In the genomic region with DNA sequence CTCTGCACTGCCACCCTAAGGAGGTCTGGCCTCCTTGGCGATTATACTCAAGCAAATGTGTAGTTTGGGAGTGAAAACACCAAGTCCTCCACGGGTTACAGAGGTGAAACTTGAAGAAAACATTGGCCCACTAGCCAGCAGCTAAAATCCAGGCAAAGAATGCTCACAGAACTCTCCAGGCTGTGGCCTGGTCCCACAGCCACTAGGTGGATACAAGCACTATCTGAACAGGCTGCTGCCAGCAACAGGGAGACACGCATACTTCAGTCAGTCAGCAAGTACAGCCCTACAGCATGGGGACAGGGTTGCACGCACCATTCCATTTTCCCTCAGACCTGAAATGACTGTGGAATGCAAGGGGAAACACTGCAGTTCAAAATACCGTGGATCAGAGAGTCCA, we compare ENCODE assay signal across 10 mouse cellular contexts. TPM values are rescaled to one million over a fixed set of nuclear protein-coding genes. Genes with fewer than 3 reads are reported as not detected.
DNase-seq lines count a peak whose midpoint lies in the region; ATAC-seq and TF ChIP-seq lines count a peak whose summit lies in the region.
"Had no signal": no experiment of that assay in that cellular context is flagged by ENCODE, and none has a peak within 500 bp of the region (broad histone marks: within the 10 kb centered on the region; RNA-seq: fewer than 3 reads in every experiment).

No protein-coding gene starts in this region.

- 0 out of 2 replicates have a peak, but pooled peaks cover under 1% of the 10 kb centered on the region for H3K79me2 ChIP-seq in CH12.LX (replicated peaks; ENCODE audit: control insufficient read depth, extremely low read depth, insufficient read depth, poor library complexity, severe bottlenecking)

- no peaks in the 10 kb centered on the region for H3K27me3 ChIP-seq in limb, embryonic 13.5 days
- no peaks in the 10 kb centered on the region for H3K27me3 ChIP-seq in limb, embryonic 10.5 days (ENCODE audit: low read depth, poor library complexity, severe bottlenecking)
- no peaks in the 10 kb centered on the region for H3K27me3 ChIP-seq in CH12.LX (replicated peaks)
- H3K27me3 ChIP-seq in lung, embryonic 14.5 days (ENCODE audit: insufficient read depth, low read length): no peaks in the 10 kb centered on the region
- H3K27me3 ChIP-seq: embryonic facial prominence, embryonic 12.5 days had no signal

- no peak overlapping the region for H3K4me3 ChIP-seq in gastrocnemius, adult 2 months
- H3K4me3 ChIP-seq in limb, embryonic 13.5 days: no peak overlapping the region
- H3K4me3 ChIP-seq in limb, embryonic 10.5 days: no peak overlapping the region
- H3K4me3 ChIP-seq in CH12.LX (replicated peaks in 1 of 3; ENCODE audit: low read depth in 2 of 3, low read length in 2 of 3, poor library complexity in 1 of 3): no peak overlapping the region
- no peak overlapping the region for H3K4me3 ChIP-seq in lung, embryonic 14.5 days (ENCODE audit: low read depth, low read length)
- H3K4me3 ChIP-seq: embryonic facial prominence, embryonic 12.5 days had no signal

- no peaks in the 10 kb centered on the region for H3K9me3 ChIP-seq in limb, embryonic 13.5 days
- H3K9me3 ChIP-seq in limb, embryonic 10.5 days (replicated peaks): no peaks in the 10 kb centered on the region
- no peaks in the 10 kb centered on the region for H3K9me3 ChIP-seq in CH12.LX (replicated peaks; ENCODE audit: low read length)
- no peaks in the 10 kb centered on the region for H3K9me3 ChIP-seq in lung, embryonic 14.5 days (ENCODE audit: low read depth, low read length)
- H3K9me3 ChIP-seq: embryonic facial prominence, embryonic 12.5 days had no signal

- intact Hi-C loops in gastrocnemius, adult 2 months (cut with DNase I): no loop called here

- peak; percentile 66 for TF ChIP-seq RAD21 in CH12.LX (IDR thresholded peaks at IDR 0.05; ENCODE audit: low read depth, low read length)

- no peak overlapping the region for H3K27ac ChIP-seq in gastrocnemius, adult 2 months
- no peak overlapping the region for H3K27ac ChIP-seq in limb, embryonic 13.5 days
- H3K27ac ChIP-seq in limb, embryonic 10.5 days: no peak overlapping the region
- H3K27ac ChIP-seq in CH12.LX (ENCODE audit: insufficient read depth, low read depth): no peak overlapping the region
- H3K27ac ChIP-seq in lung, embryonic 14.5 days (ENCODE audit: low read depth): no peak overlapping the region
- H3K27ac ChIP-seq: embryonic facial prominence, embryonic 12.5 days; hindbrain, embryonic 14.5 days had no signal

- no peak for ATAC-seq in limb, embryonic 13.5 days (ENCODE audit: low FRiP score, low read depth)
- ATAC-seq in lung, embryonic 14.5 days (ENCODE audit: insufficient read depth): no peak

- H3K4me2 ChIP-seq in limb, embryonic 13.5 days (replicated peaks): no peak overlapping the region
- H3K4me2 ChIP-seq in CH12.LX (ENCODE audit: insufficient read depth, low read depth, poor library complexity, severe bottlenecking): no peak overlapping the region
- H3K4me2 ChIP-seq in lung, embryonic 14.5 days: no peak overlapping the region
- H3K4me2 ChIP-seq: embryonic facial prominence, embryonic 12.5 days; hindbrain, embryonic 14.5 days had no signal

- peaks cover 17% of the 10 kb centered on the region for H3K4me1 ChIP-seq in limb, embryonic 13.5 days
- peaks cover 20% of the 10 kb centered on the region for H3K4me1 ChIP-seq in limb, embryonic 10.5 days
- peaks cover 6 to 27% of the 10 kb centered on the region in 2 experiments; a peak in 3 of 4 replicates for H3K4me1 ChIP-seq in CH12.LX (ENCODE audit: control insufficient read depth in 1 of 2, insufficient read depth in 2 of 2)
- H3K4me1 ChIP-seq in lung, embryonic 14.5 days (ENCODE audit: insufficient read depth): peaks cover 11% of the 10 kb centered on the region

- H3K36me3 ChIP-seq in limb, embryonic 13.5 days: peaks cover 35% of the 10 kb centered on the region
- peaks cover 37% of the 10 kb centered on the region for H3K36me3 ChIP-seq in limb, embryonic 10.5 days
- peaks cover 11 to 74% of the 10 kb centered on the region in 2 experiments for H3K36me3 ChIP-seq in CH12.LX (replicated peaks in 1 of 2; ENCODE audit: control insufficient read depth in 1 of 2, insufficient read depth in 1 of 2, low read length in 1 of 2)
- peaks cover 28% of the 10 kb centered on the region; the same call in 1 of the 2 replicates for H3K36me3 ChIP-seq in lung, embryonic 14.5 days (ENCODE audit: insufficient read depth)

- in situ Hi-C loops in CH12.LX (cut with MboI; ENCODE audit: low pct_ligation_motif_present, low pct_unique_long_range_greater_than_20kb, low sequenced_read_pairs): loop anchor here (5.0 kb wide), 1 partner anchor 56 kb away; no protein-coding TSS in a partner anchor

- no peak for DNase-seq in gastrocnemius, adult 2 months
- DNase-seq in gastrocnemius, adult 18-20 months (ENCODE audit: low spot score): no peak
- DNase-seq in limb, embryonic 10.5 days (ENCODE audit: low spot score): no peak
- no peak for DNase-seq in CH12.LX (ENCODE audit: extremely low read depth)
- DNase-seq in lung, embryonic 14.5 days: peak; percentile 7
- DNase-seq in neural tube, embryonic 10.5 days (ENCODE audit: extremely low spot score, low spot score): no peak
- DNase-seq in thymus, postnatal 36 days: no peak

- 0 out of 2 replicates have a peak overlapping the region, but pooled peaks have one; percentile 31 for H3K9ac ChIP-seq in limb, embryonic 13.5 days
- no peak overlapping the region for H3K9ac ChIP-seq in CH12.LX (ENCODE audit: insufficient read depth, low read depth)
- H3K9ac ChIP-seq in lung, embryonic 14.5 days: no peak overlapping the region
- H3K9ac ChIP-seq: embryonic facial prominence, embryonic 12.5 days; hindbrain, embryonic 14.5 days had no signal

- peak; percentile 48 for TF ChIP-seq CTCF in gastrocnemius, adult 2 months (IDR thresholded peaks at IDR 0.05)
- TF ChIP-seq CTCF in CH12.LX (conservative IDR thresholded peaks at IDR 0.05 in 1 of 2, IDR thresholded peaks at IDR 0.05 in 1 of 2; ENCODE audit: low read depth in 2 of 2, low read length in 2 of 2): peak in 1 of 2 experiments; percentile 69; a peak in 2 of 4 replicates
- TF ChIP-seq CTCF in lung, embryonic 14.5 days (IDR thresholded peaks at IDR 0.05; ENCODE audit: low read depth): peak; percentile 53

- WGBS in limb, embryonic 13.5 days: 89% methylated on average over 5 of the region's 5 CpGs
- WGBS in limb, embryonic 10.5 days: 87% methylated on average over 5 of the region's 5 CpGs
- WGBS in lung, embryonic 14.5 days: 74% methylated on average over 5 of the region's 5 CpGs

- TF ChIP-seq POLR2A in CH12.LX (IDR thresholded peaks at IDR 0.05; ENCODE audit: low read depth, low read length): no peak

- dilution Hi-C loops in CH12.LX (cut with MboI; ENCODE audit: extremely low pct_ligation_motif_present, extremely low pct_unique_long_range_greater_than_20kb, low sequenced_read_pairs): no loop called here

- no peak for TF ChIP-seq EP300 in CH12.LX (IDR thresholded peaks at IDR 0.05; ENCODE audit: low read length)

TF ChIP-seq in CH12.LX, 34 proteins besides CTCF, POLR2A, EP300 and RAD21:
- TF ChIP-seq MAZ (IDR thresholded peaks at IDR 0.05; ENCODE audit: low read depth, low read length) (no peak), SMC3 (IDR thresholded peaks at IDR 0.05; ENCODE audit: low read depth, low read length) (peak; percentile 60)

RNA-seq across cellular contexts. Expression of gene Ccdc96, which starts 41.9 kb away (rescaled TPM):
- under 1 TPM in 1 of 2 experiments, not detected in 1; 0.11 TPM for total RNA-seq in gastrocnemius, adult 2 months (2021)
- total RNA-seq in gastrocnemius, adult 18-20 months (2021): under 1 TPM in 1 of 2 experiments, not detected in 1; 0.07 TPM
- 0.15 and 0.24 TPM in 2 replicates for polyA plus RNA-seq in limb, embryonic 13.5 days (2015; fragmentation: Nextera tagmentation; extraction: Ambion mirVana)
- 0.75 and 0.88 TPM in 2 replicates for polyA plus RNA-seq in limb, embryonic 10.5 days (2016; fragmentation: Nextera tagmentation; extraction: Ambion mirVana)
- 0.34 and 0.38 TPM in 2 replicates for total RNA-seq in CH12.LX (2012; rRNA removed)
- total RNA-seq in CH12.LX (2014; rRNA removed): 0.05 and 0.26 TPM in 2 replicates
- 0.33 and 0.41 TPM in 2 replicates for polyA plus RNA-seq in CH12.LX (2012; ENCODE audit: insufficient read length, low read depth)
- 0.28 and 0.54 TPM in 2 replicates for polyA plus RNA-seq in lung, embryonic 14.5 days (2014; fragmentation: Nextera tagmentation; extraction: Ambion mirVana)

RNA-seq across cellular contexts. Expression of gene Tada2b, which starts 42.2 kb away (rescaled TPM):
- 10 to 100 TPM; 14.3 to 15.8 TPM for total RNA-seq in gastrocnemius, adult 2 months (2021)
- total RNA-seq in gastrocnemius, adult 18-20 months (2021): 10 to 100 TPM; 15.4 to 17.4 TPM
- 2.2 TPM in 2 replicates for polyA plus RNA-seq in limb, embryonic 13.5 days (2015; fragmentation: Nextera tagmentation; extraction: Ambion mirVana)
- 1.4 and 1.6 TPM in 2 replicates for polyA plus RNA-seq in limb, embryonic 10.5 days (2016; fragmentation: Nextera tagmentation; extraction: Ambion mirVana)
- 3.0 and 4.0 TPM in 2 replicates for total RNA-seq in CH12.LX (2012; rRNA removed)
- 4.4 and 4.8 TPM in 2 replicates for total RNA-seq in CH12.LX (2014; rRNA removed)
- polyA plus RNA-seq in CH12.LX (2012; ENCODE audit: insufficient read length, low read depth): 12.5 and 13.8 TPM in 2 replicates
- 2.7 and 3.5 TPM in 2 replicates for polyA plus RNA-seq in lung, embryonic 14.5 days (2014; fragmentation: Nextera tagmentation; extraction: Ambion mirVana)
